Mouse (Mus musculus) liver, adult 2 months (tissue): ENCODE data around the gene Abr. TPM values are rescaled to one million over a fixed set of nuclear protein-coding genes. Genes with fewer than 3 reads are reported as not detected.
A peak's percentile ranks its signal among the peaks of the same experiment; 100 is the strongest.

Source experiments
- DNase-seq: peaks from one replicate; pipeline ENCODE4 v3.0.0-alpha.2; 2011; ENCODE audit warnings: low read depth, low spot score; ENCODE audit errors: extremely low read depth
- H3K27ac ChIP-seq: fragments of 200-500 bp; replicated peaks from 2 replicates; pipeline ENCODE4 v1.5.1; 2012; ENCODE audit warnings: low read depth, mild to moderate bottlenecking, control low read depth, inconsistent platforms, low read length; ENCODE audit not compliant: insufficient read depth
- H3K27me3 ChIP-seq: fragments of 200-500 bp; 2 replicates; pipeline ENCODE4 v1.6.1; 2012; ENCODE audit warnings: mild to moderate bottlenecking, moderate library complexity, low read length, inconsistent platforms; ENCODE audit not compliant: control insufficient read depth, insufficient read depth
- H3K36me3 ChIP-seq: fragments of 200-500 bp; 2 replicates; pipeline ENCODE4 v1.6.1; 2012; ENCODE audit warnings: low read length, inconsistent platforms; ENCODE audit not compliant: control insufficient read depth, insufficient read depth
- H3K4me1 ChIP-seq: fragments of 200-500 bp; 2 replicates; pipeline ENCODE4 v1.6.1; 2011; ENCODE audit warnings: low read length; ENCODE audit not compliant: control insufficient read depth, insufficient read depth
- H3K4me3 ChIP-seq: fragments of 200-500 bp; 2 replicates; pipeline ENCODE4 v1.5.1; 2011; ENCODE audit warnings: low read depth, mild to moderate bottlenecking, control low read depth, low read length, moderate library complexity; ENCODE audit not compliant: insufficient read depth
- H3K79me2 ChIP-seq: fragments of 200-500 bp; 2 replicates; pipeline ENCODE4 v1.6.1; 2012; ENCODE audit warnings: inconsistent platforms, mild to moderate bottlenecking, low read length, moderate library complexity; ENCODE audit not compliant: control insufficient read depth, insufficient read depth
- H3K9ac ChIP-seq: fragments of 200-500 bp; 2 replicates; pipeline ENCODE4 v1.6.1; 2012; ENCODE audit warnings: low read depth, mild to moderate bottlenecking, control low read depth, inconsistent platforms, low read length
- CTCF ChIP-seq: fragments of 200-500 bp; IDR thresholded peaks from 2 replicates; pipeline ENCODE4 v1.5.1; 2011; ENCODE audit warnings: low read depth, low read length, control low read depth
- POLR2A ChIP-seq: fragments of 200-500 bp; IDR thresholded peaks from 2 replicates; pipeline ENCODE4 v1.6.1; 2011; ENCODE audit warnings: low read length, control low read depth; ENCODE audit not compliant: insufficient read depth; ENCODE audit errors: extremely low read depth
- WGBS: fragments of 180-500 bp; shearing (Covaris S2); methylation state at CpG from one replicate; pipeline ENCODE4 v1.1.7; 2018; 5-methylcytosine and 5-hydroxymethylcytosine counted together
- polyA plus RNA-seq: library from polyadenylated mRNA; depleted of rRNA; stranded (reverse); fragments of >200 nt; gene quantifications from 2 replicates; pipeline ENCODE4 v1.2.3, GENCODE M21; 2012
- total RNA-seq: library from RNA; depleted of rRNA; stranded (reverse); fragments of >200 nt; gene quantifications from 2 replicates; pipeline ENCODE4 v1.2.3, GENCODE M21; 2014

Gene Abr
- total and polyA plus RNA-seq, 2 experiments = 3.3 to 3.9 TPM

DNA sequence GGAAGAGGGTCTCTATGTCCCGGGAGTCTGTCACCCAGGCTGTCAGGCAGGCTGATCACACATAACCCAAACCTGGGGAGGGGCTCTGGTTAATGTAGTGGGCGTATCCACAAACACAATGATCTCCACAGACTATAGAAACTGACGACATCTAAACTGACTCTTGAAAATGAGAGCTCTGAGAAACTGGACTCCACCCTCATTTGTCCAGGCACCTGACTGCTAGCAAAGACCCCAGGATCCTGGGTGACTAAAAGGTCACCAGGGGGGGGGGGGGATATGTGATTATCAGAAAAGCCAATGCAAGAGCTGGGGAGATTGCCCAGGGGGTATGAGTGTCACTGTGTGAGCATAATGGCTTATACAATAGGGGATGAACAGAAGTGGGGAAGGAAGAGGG, 236.4 kb downstream of the Abr start:
- H3K27ac ChIP-seq = no peak overlapping the region
- no peak for TF ChIP-seq POLR2A
- no peak for TF ChIP-seq CTCF
- 81% methylated on average over 3 of the region's 3 CpGs for WGBS
- no peak for DNase-seq
- H3K79me2 ChIP-seq = no peaks in the 10 kb centered on the region
- no peak overlapping the region for H3K9ac ChIP-seq
- H3K4me3 ChIP-seq = no peak overlapping the region
- H3K4me1 ChIP-seq = no peaks in the 10 kb centered on the region
- H3K27me3 ChIP-seq = no peaks in the 10 kb centered on the region
- no peaks in the 10 kb centered on the region for H3K36me3 ChIP-seq

DNA sequence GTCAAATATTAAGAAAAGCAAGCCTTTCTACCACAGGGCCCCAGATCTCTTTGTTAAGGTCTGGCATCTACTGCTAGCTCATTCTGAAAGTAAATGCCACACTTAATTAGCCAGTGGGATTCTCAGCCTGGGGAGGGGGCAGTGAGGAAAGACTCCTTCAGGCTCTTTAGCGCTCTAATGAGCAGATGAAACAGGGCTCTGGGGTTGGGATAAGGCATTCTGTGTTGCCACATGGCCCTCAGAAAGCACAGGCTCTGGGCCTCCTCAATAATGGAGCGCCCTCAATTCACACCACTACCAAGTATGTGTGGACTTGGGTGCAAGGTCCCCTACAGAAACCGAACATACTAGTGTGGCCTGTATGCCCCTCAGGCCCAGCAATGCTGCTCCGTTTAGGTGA, 237.1 kb downstream of the Abr start:
- Histone ChIP-seq H3K4me1 (peaks cover 4% of the 10 kb centered on the region; the same call in 1 of the 2 replicates), H3K36me3 (no peaks in the 10 kb centered on the region), H3K9ac (no peak overlapping the region), H3K79me2 (no peaks in the 10 kb centered on the region), H3K27ac (peak overlapping the region; percentile 51), H3K27me3 (no peaks in the 10 kb centered on the region), H3K4me3 (no peak overlapping the region)
- WGBS = 92% methylated on average over 4 of the region's 4 CpGs
- no peak for DNase-seq
- TF ChIP-seq CTCF = no peak
- no peak for TF ChIP-seq POLR2A

DNA sequence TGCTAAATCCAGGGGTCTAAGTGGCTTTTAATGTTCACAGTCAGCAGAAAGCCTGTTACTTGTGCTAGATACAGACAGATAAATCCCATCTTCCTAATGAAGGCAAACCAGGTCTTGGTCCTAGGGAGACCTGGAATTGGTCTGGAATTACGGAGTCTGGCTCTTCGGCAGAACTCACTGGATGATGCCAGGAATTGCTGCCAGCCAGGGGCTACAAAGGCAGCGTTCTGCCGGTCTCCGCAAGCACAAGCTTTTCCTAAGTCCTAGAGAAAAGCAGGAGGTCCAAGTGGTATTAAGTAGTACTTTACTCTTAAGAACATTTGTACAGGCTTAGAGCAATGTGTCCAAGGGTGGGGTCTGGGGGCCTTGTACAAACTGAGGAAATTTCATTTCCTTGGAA, 237.8 kb downstream of the Abr start:
- Histone ChIP-seq H3K4me3 (no peak overlapping the region), H3K27ac (peak overlapping the region; percentile 27; the same call in 1 of the 2 replicates), H3K27me3 (no peaks in the 10 kb centered on the region), H3K9ac (no peak overlapping the region), H3K36me3 (no peaks in the 10 kb centered on the region), H3K79me2 (no peaks in the 10 kb centered on the region), H3K4me1 (peaks cover 6% of the 10 kb centered on the region; the same call in 1 of the 2 replicates)
- TF ChIP-seq POLR2A (no peak), CTCF (no peak)
- 89% methylated on average over 5 of the region's 5 CpGs for WGBS
- DNase-seq = no peak

DNA sequence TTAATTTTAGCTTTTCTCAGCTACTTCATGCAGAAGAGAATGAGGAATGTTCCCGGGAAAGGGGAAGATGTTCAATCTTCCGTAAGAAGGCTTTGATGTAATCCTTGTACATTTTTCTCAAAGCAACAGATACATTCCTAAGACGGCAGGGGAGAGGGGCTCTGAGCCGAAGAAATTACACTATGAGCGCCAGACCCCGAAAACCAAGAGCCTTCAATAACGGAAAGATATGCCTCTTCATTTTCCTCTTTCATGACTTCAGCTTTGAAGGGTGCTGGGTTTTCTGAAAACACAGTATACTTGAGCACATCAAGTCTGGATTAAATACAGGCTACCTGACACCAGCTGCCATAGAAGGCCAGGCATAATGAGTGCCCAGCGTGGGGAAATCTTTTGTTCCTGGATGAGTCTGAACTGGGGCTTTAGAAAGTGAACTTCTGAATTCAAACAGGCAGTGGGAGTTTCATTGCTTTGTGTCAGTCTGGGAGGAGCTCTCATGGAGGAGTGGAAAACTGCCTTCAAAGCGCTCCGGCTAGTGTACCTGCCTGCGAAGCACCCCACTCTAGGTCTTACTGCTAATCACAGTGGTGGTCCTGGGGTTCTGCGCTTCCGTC, 239.3 kb downstream of the Abr start:
- Histone ChIP-seq H3K27ac (no peak overlapping the region), H3K4me3 (no peak overlapping the region), H3K27me3 (no peaks in the 10 kb centered on the region), H3K79me2 (no peaks in the 10 kb centered on the region), H3K9ac (no peak overlapping the region), H3K36me3 (no peaks in the 10 kb centered on the region), H3K4me1 (peaks cover 6% of the 10 kb centered on the region; the same call in 1 of the 2 replicates)
- no peak for TF ChIP-seq CTCF
- no peak for TF ChIP-seq POLR2A
- no peak for DNase-seq
- 91% methylated on average over 13 of the region's 13 CpGs for WGBS

DNA sequence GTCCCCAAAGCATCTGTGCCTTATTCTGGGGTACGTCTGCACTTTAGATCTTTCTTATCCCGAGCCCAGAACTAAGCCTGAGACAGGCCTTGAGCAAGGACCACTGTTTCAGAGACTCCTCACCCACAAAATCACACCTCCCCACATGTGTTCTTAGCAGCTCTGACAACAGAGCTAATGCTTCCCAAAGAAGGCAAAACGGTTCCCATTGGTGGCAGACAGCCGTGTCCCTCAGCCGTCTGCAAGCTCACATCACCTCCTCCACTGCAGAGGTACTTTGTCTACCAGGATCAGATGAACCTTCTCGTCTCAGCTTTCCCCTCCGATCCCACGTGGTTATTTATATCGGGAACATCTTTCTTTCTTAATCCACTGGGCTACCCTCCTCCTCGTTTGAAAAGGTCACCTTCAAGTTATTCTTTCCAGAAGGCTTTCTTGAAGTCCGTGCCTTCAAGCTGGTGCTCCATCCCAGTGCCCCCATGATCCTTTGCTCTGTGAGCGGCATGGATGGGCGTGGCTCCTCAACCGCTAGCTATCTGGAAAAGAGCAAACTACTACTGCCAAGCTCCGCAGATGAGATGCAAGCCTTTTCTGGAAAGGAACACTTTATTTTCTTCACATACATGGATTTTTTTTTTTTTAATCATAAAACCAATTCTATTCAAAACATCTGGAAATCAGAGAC, 240.8 kb downstream of the Abr start:
- no peak for DNase-seq
- H3K36me3 ChIP-seq = no peaks in the 10 kb centered on the region
- no peak overlapping the region for H3K27ac ChIP-seq
- no peaks in the 10 kb centered on the region for H3K27me3 ChIP-seq
- H3K4me3 ChIP-seq = no peak overlapping the region
- H3K4me1 ChIP-seq = peaks cover 6% of the 10 kb centered on the region; the same call in 1 of the 2 replicates
- 94% methylated on average over 15 of the region's 15 CpGs for WGBS
- H3K79me2 ChIP-seq = no peaks in the 10 kb centered on the region
- no peak overlapping the region for H3K9ac ChIP-seq
- TF ChIP-seq POLR2A (no peak), CTCF (no peak)
